Mouse (Mus musculus) hindbrain, embryonic 14.5 days (tissue): ENCODE measurements around the gene Pkp4. TPM values are rescaled to one million over a fixed set of nuclear protein-coding genes. Genes with fewer than 3 reads are reported as not detected.

Source experiments
- ATAC-seq: fragments of 200-750 bp; cut with Nextera tagmentation; 2 replicates; pipeline ENCODE4 v1.8.0; 2017; ENCODE audit warnings: moderate number of reproducible peaks, mild to moderate bottlenecking, moderate TSS enrichment, moderate library complexity; ENCODE audit not compliant: low FRiP score
- DNase-seq: peaks from one replicate; pipeline ENCODE4 v3.0.0-alpha.2; 2015; ENCODE audit warnings: low spot score
- H3K27ac ChIP-seq: fragments of 300-500 bp; sonication (generic); 2 replicates; pipeline ENCODE4 v1.5.1; 2014; ENCODE audit warnings: mild to moderate bottlenecking, moderate library complexity
- H3K27me3 ChIP-seq: fragments of 300-500 bp; sonication (generic); 2 replicates; pipeline ENCODE4 v1.6.1; 2014; ENCODE audit warnings: mild to moderate bottlenecking, low read length, mixed read lengths; ENCODE audit not compliant: control insufficient read depth, insufficient read depth
- H3K36me3 ChIP-seq: fragments of 300-500 bp; sonication (generic); replicated peaks from 2 replicates; pipeline ENCODE4 v1.6.1; 2014; ENCODE audit not compliant: control insufficient read depth, insufficient read depth
- H3K4me1 ChIP-seq: fragments of 300-500 bp; sonication (generic); replicated peaks from 2 replicates; pipeline ENCODE4 v1.6.1; 2014; ENCODE audit warnings: antibody characterized with exemption, low read length, mixed read lengths; ENCODE audit not compliant: control insufficient read depth, insufficient read depth
- H3K4me2 ChIP-seq: fragments of 300-500 bp; sonication (generic); replicated peaks from 2 replicates; pipeline ENCODE4 v1.6.1; 2014; ENCODE audit warnings: mild to moderate bottlenecking, moderate library complexity
- H3K4me3 ChIP-seq: fragments of 300-500 bp; sonication (generic); replicated peaks from 2 replicates; pipeline ENCODE4 v1.5.1; 2014; ENCODE audit warnings: mild to moderate bottlenecking, low read length
- H3K9ac ChIP-seq: fragments of 300-500 bp; sonication (generic); 2 replicates; pipeline ENCODE4 v1.6.1; 2014
- H3K9me3 ChIP-seq: fragments of 300-500 bp; sonication (generic); 2 replicates; pipeline ENCODE4 v1.6.1; 2016; ENCODE audit warnings: low read length; ENCODE audit not compliant: control insufficient read depth
- WGBS: fragments of 180-500 bp; shearing (Covaris S2); extraction: QIAGEN DNeasy Blood & Tissue Kit; methylation state at CpG from one replicate; pipeline ENCODE4 v1.1.7; 2014; 5-methylcytosine and 5-hydroxymethylcytosine counted together
- polyA plus RNA-seq: library from polyadenylated mRNA; unstranded; fragments of >200 nt; fragmentation: Nextera tagmentation; extraction: Ambion mirVana; gene quantifications from 2 replicates; pipeline ENCODE4 v1.2.1, GENCODE M21; 2014

Gene Pkp4
- polyA plus RNA-seq, 1 experiment from 2014 or later = 29.1 TPM

DNA sequence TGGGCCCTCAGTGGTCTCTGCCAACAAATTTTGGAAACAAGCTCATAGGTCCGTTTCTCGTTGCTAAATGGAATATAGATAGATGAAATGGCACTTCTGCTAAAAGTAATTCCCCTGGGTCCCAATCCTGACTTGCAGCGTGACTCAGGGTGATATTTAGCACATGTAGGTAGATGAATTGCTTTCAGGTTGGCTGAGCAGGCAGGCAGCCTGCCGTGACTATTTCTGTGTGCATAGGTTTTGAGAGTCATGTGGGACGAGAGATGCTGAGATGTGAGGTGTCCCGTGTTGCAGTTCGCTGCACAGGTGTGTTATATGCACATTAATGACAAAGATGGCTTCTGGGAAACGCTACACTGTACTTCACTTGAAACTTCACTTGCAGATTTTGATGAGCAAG, 111.2 kb downstream of the Pkp4 start:
- no peaks in the 10 kb centered on the region for H3K36me3 ChIP-seq
- no peaks in the 10 kb centered on the region for H3K4me1 ChIP-seq
- H3K9me3 ChIP-seq = no peaks in the 10 kb centered on the region
- no peak overlapping the region for H3K27ac ChIP-seq
- ATAC-seq (no peak), DNase-seq (no peak)
- no peak overlapping the region for H3K4me3 ChIP-seq
- H3K27me3 ChIP-seq = no peaks in the 10 kb centered on the region
- H3K9ac ChIP-seq = no peak overlapping the region
- no peak overlapping the region for H3K4me2 ChIP-seq
- WGBS = 79% methylated on average over 8 of the region's 8 CpGs

DNA sequence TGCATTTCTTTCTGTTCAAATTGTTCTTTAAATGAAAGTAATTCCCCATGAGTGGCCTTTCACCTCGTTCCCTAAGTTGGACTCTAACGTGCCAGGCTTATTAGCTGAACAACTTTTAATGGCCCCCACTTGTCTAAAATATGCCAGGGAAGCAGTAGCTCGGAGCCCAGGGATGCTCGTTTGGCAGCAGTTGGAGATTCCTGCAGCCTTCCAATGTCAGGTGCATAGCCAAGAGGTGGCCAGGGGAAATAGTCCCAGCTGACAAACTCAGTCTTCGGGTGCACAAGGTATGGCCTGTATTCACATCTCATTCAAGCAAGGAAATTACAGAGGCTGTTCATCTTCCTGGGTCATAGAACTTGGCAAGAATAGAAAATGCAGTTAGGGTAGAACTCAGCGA, 112.1 kb downstream of the Pkp4 start:
- 80% methylated on average over 6 of the region's 6 CpGs for WGBS
- no peaks in the 10 kb centered on the region for H3K4me1 ChIP-seq
- no peak overlapping the region for H3K27ac ChIP-seq
- no peaks in the 10 kb centered on the region for H3K9me3 ChIP-seq
- no peak overlapping the region for H3K9ac ChIP-seq
- no peaks in the 10 kb centered on the region for H3K27me3 ChIP-seq
- no peak overlapping the region for H3K4me2 ChIP-seq
- H3K36me3 ChIP-seq = no peaks in the 10 kb centered on the region
- no peak for ATAC-seq
- no peak for DNase-seq
- H3K4me3 ChIP-seq = no peak overlapping the region

DNA sequence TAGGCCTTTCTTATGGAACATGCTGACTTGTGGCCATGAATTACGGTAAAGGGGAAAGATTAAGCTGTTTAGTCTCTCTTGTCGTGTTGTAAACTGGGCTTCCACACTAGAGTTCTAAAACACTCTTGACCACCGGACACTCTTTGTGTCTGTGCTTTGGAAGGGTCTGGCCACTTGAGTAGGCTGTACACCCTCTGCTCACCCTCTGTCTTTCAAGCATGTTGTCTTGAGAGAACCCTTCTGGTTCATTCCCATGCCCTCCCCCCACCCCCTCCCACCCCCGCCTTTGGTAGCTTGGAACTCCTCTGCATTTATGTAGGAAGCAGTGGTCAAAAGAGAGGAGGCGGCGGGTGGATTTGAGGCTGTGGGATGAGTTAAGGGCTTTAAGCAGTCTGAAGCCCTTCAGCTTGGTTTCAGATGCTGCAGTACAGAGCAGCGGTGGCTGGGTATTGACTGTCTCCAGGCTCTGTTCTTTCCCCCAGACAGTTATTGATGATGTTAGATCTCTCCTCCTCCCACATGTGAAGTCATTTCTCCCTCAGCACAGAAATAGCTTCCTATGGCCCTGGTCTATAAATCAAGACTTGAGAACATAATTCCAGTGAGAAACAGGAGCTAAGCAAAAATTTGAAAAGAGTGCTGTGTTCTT, 120.4 kb downstream of the Pkp4 start:
- H3K4me1 ChIP-seq = no peaks in the 10 kb centered on the region
- H3K9ac ChIP-seq = no peak overlapping the region
- H3K27me3 ChIP-seq = no peaks in the 10 kb centered on the region
- DNase-seq (no peak), ATAC-seq (no peak)
- H3K27ac ChIP-seq = no peak overlapping the region
- no peaks in the 10 kb centered on the region for H3K36me3 ChIP-seq
- no peak overlapping the region for H3K4me2 ChIP-seq
- no peak overlapping the region for H3K4me3 ChIP-seq
- H3K9me3 ChIP-seq = no peaks in the 10 kb centered on the region
- 70% methylated on average over 7 of the region's 7 CpGs for WGBS

DNA sequence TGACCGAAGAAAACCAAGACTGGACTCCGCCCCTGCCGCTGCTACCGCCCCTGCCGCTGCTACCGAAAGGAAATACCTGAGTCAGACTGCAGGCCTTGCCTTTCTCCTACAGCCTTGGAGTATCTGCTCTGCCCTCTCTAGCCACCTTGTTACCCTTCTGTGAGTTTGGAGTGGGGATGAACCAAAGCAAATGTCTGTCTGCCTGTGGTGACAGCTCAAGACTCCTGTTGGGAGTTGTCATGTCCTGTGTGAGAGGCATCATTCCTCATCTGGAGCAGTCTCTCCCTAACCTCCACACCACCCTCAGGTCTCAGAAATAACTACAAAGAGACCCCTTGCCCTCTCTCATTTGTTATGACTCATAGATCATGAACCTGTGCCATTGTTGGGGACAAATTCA, 122.3 kb downstream of the Pkp4 start:
- no peak overlapping the region for H3K27ac ChIP-seq
- H3K4me3 ChIP-seq = no peak overlapping the region
- H3K9me3 ChIP-seq = no peaks in the 10 kb centered on the region
- DNase-seq (no peak), ATAC-seq (no peak)
- no peaks in the 10 kb centered on the region for H3K36me3 ChIP-seq
- no peak overlapping the region for H3K4me2 ChIP-seq
- H3K9ac ChIP-seq = no peak overlapping the region
- no peaks in the 10 kb centered on the region; the same call in 1 of the 2 replicates for H3K4me1 ChIP-seq
- H3K27me3 ChIP-seq = no peaks in the 10 kb centered on the region
- WGBS = 99% methylated on average over 6 of the region's 6 CpGs

DNA sequence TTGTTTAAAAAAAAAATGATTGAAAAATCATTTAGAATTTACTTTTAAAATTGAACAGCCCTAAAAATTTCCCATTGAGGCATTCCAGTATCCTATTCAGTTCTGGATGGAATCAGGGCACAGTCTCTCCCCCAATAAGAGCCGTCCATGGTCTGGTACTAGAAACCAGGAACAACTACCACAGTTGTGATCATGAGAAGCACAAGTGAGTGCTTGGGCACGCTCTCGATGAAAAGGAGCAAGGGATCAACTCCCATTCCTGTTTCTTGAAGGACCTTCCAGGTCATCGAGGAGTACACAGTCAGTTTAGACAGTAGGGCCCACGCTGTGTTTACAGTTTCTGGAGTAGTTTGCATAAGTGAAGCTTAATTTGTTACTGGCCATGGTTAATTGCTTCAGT, 123.6 kb downstream of the Pkp4 start:
- DNase-seq (no peak), ATAC-seq (no peak)
- H3K4me3 ChIP-seq = no peak overlapping the region
- H3K4me1 ChIP-seq = no peaks in the 10 kb centered on the region; the same call in 1 of the 2 replicates
- H3K36me3 ChIP-seq = no peaks in the 10 kb centered on the region
- 97% methylated on average over 5 of the region's 5 CpGs for WGBS
- no peak overlapping the region for H3K27ac ChIP-seq
- no peaks in the 10 kb centered on the region for H3K27me3 ChIP-seq
- H3K9me3 ChIP-seq = no peaks in the 10 kb centered on the region
- H3K4me2 ChIP-seq = no peak overlapping the region
- H3K9ac ChIP-seq = no peak overlapping the region

DNA sequence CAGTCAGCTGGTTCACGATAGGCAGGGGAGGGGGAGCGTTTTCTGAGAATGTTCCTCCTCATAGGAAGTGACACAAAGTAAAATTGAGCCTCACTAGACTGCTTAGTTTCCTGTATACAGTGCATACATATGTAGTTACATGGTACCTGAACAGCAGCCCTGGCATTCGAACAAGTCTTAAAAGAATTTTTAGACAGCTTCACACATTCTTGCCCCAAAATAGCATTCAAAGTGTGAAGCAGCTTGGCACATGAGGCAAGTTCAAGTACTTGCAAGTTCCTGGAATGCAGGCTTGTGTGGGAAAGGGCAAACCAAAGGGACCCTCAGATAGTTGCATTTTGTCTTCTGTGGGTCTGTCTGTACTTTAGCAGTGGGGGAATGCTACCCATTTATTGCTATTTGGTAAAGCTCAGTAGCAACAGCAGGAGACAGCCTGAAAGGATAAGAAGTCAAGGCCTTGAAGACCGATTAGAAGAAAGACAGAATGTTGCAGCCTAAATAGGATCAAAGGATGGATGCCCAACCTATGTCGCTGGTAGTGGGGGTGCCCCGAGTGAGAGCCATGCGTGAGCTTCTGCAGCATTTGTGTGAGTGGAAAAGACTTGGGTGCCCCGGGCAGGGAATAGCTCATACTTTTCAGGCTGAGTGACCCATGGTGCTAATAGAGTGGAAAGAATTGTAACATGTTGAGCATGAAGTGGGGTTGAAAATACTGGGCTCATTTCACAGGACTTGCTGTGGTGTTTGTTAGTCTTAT, 124.3 kb downstream of the Pkp4 start:
- Histone ChIP-seq H3K36me3 (no peaks in the 10 kb centered on the region), H3K9me3 (no peaks in the 10 kb centered on the region), H3K27ac (no peak overlapping the region), H3K4me2 (no peak overlapping the region), H3K4me3 (no peak overlapping the region), H3K9ac (no peak overlapping the region), H3K27me3 (no peaks in the 10 kb centered on the region), H3K4me1 (no peaks in the 10 kb centered on the region; the same call in 1 of the 2 replicates)
- ATAC-seq = no peak
- no peak for DNase-seq
- WGBS = 93% methylated on average over 8 of the region's 8 CpGs

DNA sequence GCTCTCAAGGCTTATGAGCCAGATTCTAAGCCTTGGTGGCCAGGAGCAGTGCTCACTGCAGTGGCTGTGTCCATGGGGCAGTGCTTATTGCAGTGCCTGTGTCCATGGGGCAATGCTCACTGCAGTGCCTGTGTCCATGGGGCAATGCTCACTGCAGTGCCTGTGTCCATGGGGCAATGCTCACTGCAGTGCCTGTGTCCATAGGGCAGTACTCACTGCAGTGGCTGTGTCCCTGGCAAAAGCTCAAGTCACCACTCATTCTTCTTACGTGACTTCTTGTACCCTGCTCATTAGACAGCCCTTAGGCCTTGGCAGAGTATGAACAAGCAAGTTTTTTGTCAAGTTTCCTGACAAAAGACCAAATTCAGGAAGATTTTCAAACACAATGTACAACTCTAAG, 124.9 kb downstream of the Pkp4 start:
- Histone ChIP-seq H3K27ac (no peak overlapping the region), H3K4me3 (no peak overlapping the region), H3K9me3 (no peaks in the 10 kb centered on the region), H3K27me3 (no peaks in the 10 kb centered on the region), H3K4me1 (no peaks in the 10 kb centered on the region; the same call in 1 of the 2 replicates), H3K9ac (no peak overlapping the region), H3K4me2 (no peak overlapping the region), H3K36me3 (no peaks in the 10 kb centered on the region)
- 75% methylated on average over 1 of the region's 1 CpGs for WGBS
- no peak for DNase-seq
- ATAC-seq = no peak

DNA sequence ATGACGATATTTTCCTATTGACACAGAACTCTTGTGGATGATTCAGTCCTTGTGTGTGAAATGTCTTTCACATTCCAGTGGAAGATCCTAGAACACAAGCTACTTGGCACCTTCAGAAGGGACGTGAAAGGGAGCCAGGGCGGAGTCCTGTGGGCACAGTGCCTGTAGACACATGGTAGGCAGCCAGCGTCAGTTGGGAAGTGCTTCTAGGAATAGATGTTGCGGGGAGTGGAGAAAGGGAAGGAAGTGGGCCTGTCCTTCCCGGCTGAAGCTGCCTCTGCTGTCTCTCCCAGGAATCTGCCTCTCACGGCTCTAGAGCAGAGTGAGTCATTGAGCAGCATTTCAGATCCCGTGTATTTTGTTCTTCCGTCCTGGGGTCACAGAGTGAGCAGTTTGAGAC, 125.6 kb downstream of the Pkp4 start:
- Histone ChIP-seq H3K4me3 (no peak overlapping the region), H3K36me3 (no peaks in the 10 kb centered on the region), H3K9ac (no peak overlapping the region), H3K4me1 (no peaks in the 10 kb centered on the region; the same call in 1 of the 2 replicates), H3K4me2 (no peak overlapping the region), H3K9me3 (no peaks in the 10 kb centered on the region), H3K27ac (no peak overlapping the region), H3K27me3 (no peaks in the 10 kb centered on the region)
- 75% methylated on average over 9 of the region's 9 CpGs for WGBS
- DNase-seq = no peak
- ATAC-seq = no peak

DNA sequence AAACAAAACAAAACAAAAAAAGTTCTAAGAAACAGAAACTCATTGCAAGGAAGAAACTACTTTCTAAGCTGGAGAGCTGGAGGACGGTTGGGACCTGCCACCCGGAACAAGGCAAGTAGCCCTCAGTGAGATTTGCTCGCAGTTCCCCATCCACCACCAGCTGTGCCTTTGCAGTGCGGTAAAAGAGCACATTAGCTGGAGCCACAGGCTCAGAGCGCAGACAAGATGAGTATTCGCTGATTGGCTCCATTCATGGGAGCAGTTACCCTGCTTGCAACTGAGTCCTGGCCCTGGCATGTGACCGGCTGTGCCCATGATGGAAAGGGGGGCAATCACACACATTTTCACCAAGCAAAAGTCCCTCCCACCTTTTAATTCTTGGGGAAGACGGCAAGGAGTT, 127.0 kb downstream of the Pkp4 start:
- Histone ChIP-seq H3K27ac (no peak overlapping the region), H3K9me3 (no peaks in the 10 kb centered on the region), H3K4me1 (no peaks in the 10 kb centered on the region; the same call in 1 of the 2 replicates), H3K27me3 (no peaks in the 10 kb centered on the region), H3K4me2 (no peak overlapping the region), H3K36me3 (no peaks in the 10 kb centered on the region), H3K4me3 (no peak overlapping the region), H3K9ac (no peak overlapping the region)
- DNase-seq (no peak), ATAC-seq (no peak)
- WGBS = 68% methylated on average over 8 of the region's 8 CpGs
